Mouse (Mus musculus) stomach, postnatal 0 days (tissue): Measurements from ENCODE around the gene Tubgcp5. TPM values are rescaled to one million over a fixed set of nuclear protein-coding genes. Genes with fewer than 3 reads are reported as not detected.

Experiments used
- ATAC-seq: fragments of 200-750 bp; cut with Nextera tagmentation; 2 replicates; pipeline ENCODE4 v1.8.0; 2017; ENCODE audit not compliant: low FRiP score, low TSS enrichment
- DNase-seq: peaks from one replicate; pipeline ENCODE4 v3.0.0-alpha.2; 2016; ENCODE audit warnings: low spot score
- H3K27ac ChIP-seq: fragments of 300-500 bp; sonication (generic); replicated peaks from 2 replicates; pipeline ENCODE4 v1.5.1; 2014; ENCODE audit warnings: mild to moderate bottlenecking, control low read depth
- H3K27me3 ChIP-seq: fragments of 300-500 bp; sonication (generic); 2 replicates; pipeline ENCODE4 v1.6.1; 2014; ENCODE audit warnings: low read length; ENCODE audit not compliant: control insufficient read depth, insufficient read depth
- H3K36me3 ChIP-seq: fragments of 300-500 bp; sonication (generic); 2 replicates; pipeline ENCODE4 v1.6.1; 2014; ENCODE audit warnings: low read length, mixed read lengths; ENCODE audit not compliant: control insufficient read depth, insufficient read depth
- H3K4me1 ChIP-seq: fragments of 300-500 bp; sonication (generic); replicated peaks from 2 replicates; pipeline ENCODE4 v1.6.1; 2014; ENCODE audit warnings: antibody characterized with exemption; ENCODE audit not compliant: control insufficient read depth, insufficient read depth
- H3K4me2 ChIP-seq: fragments of 300-500 bp; sonication (generic); replicated peaks from 2 replicates; pipeline ENCODE4 v1.6.1; 2014; ENCODE audit warnings: low read depth, mild to moderate bottlenecking, control low read depth, moderate library complexity
- H3K4me3 ChIP-seq: fragments of 300-500 bp; sonication (generic); 2 replicates; pipeline ENCODE4 v1.5.1; 2014; ENCODE audit warnings: low read depth, low read length, control low read depth
- H3K9ac ChIP-seq: fragments of 300-500 bp; sonication (generic); 2 replicates; pipeline ENCODE4 v1.6.1; 2014; ENCODE audit warnings: mild to moderate bottlenecking, low read length, control low read depth, mixed read lengths
- H3K9me3 ChIP-seq: fragments of 300-500 bp; sonication (generic); 2 replicates; pipeline ENCODE4 v1.6.1; 2016; ENCODE audit warnings: low read length; ENCODE audit not compliant: control insufficient read depth
- CTCF ChIP-seq: IDR thresholded peaks from 2 replicates; pipeline ENCODE4 v1.5.1; 2016; ENCODE audit warnings: antibody characterized with exemption, low read depth, mild to moderate bottlenecking, moderate library complexity
- EP300 ChIP-seq: optimal IDR thresholded peaks from 2 replicates; pipeline ENCODE3; 2016; ENCODE audit warnings: antibody characterized with exemption
- WGBS: fragments of 180-500 bp; shearing (Covaris S2); extraction: QIAGEN DNeasy Blood & Tissue Kit; methylation state at CpG from one replicate; pipeline ENCODE4 v1.1.7; 2014; 5-methylcytosine and 5-hydroxymethylcytosine counted together
- polyA plus RNA-seq: library from polyadenylated mRNA; unstranded; fragments of >200 nt; fragmentation: Nextera tagmentation; extraction: Ambion mirVana; gene quantifications from 2 replicates; pipeline ENCODE4 v1.2.1, GENCODE M21; 2015

Gene Tubgcp5
- 8.8 and 10.0 TPM in 2 replicates for polyA plus RNA-seq

- Histone ChIP-seq H3K27me3 (no peaks in the 10 kb centered on the region), H3K27ac (peak within 1 kb of the TSS; percentile 80), H3K36me3 (peaks cover 6% of the 10 kb centered on the region), H3K4me3 (peak within 1 kb of the TSS; percentile 78), H3K9ac (peak within 1 kb of the TSS; percentile 91), H3K9me3 (no peaks in the 10 kb centered on the region), H3K4me1 (peaks cover 5% of the 10 kb centered on the region; the same call in 1 of the 2 replicates), H3K4me2 (peak within 1 kb of the TSS; percentile 67)
- TF ChIP-seq CTCF (no peak), EP300 (peak; percentile 98)
- peak; percentile 96 for DNase-seq
- peak; percentile 100 for ATAC-seq
- WGBS, result under 1% methylated on average over 51 of the region's 51 CpGs
Measured at GRCm38 (mm10) chr7:55793952-55794603, at the start of gene Tubgcp5. TSS of gene Tubgcp5 (plus strand) at chr7:55794154.

GRCm38 (mm10) chr7:55744566-55745220 lies 49.3 kb upstream of the Tubgcp5 start:
- 58% methylated on average over 10 of the region's 10 CpGs for WGBS

DNA sequence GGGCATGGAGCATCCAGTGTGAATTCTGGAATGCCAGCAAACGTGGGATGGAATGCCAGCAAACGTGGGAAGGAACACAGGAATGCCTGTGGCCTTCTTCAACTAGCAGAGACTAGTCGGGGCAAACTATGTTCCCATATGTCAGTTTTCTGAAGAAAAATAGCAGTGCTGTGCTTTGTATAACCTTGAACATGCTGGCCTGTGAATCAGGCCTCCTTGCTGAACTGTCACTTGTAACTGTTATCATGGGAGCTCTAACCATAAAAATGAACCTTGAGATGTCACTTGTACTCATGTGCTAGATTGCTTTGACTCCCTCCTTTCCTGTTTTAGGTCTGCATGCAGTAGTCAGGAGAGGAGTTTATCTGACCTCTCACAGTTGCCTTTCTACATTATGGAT lies 43.1 kb upstream of the Tubgcp5 start:
- 51% methylated on average over 3 of the region's 3 CpGs for WGBS
- H3K27ac ChIP-seq, result no peak overlapping the region
- H3K27me3 ChIP-seq, result no peaks in the 10 kb centered on the region
- H3K9me3 ChIP-seq, result no peaks in the 10 kb centered on the region
- H3K4me1 ChIP-seq, result no peaks in the 10 kb centered on the region
- H3K4me2 ChIP-seq, result no peak overlapping the region
- no peak overlapping the region for H3K4me3 ChIP-seq
- no peak for DNase-seq
- no peak overlapping the region for H3K9ac ChIP-seq
- no peak for TF ChIP-seq CTCF
- no peak for TF ChIP-seq EP300
- no peaks in the 10 kb centered on the region for H3K36me3 ChIP-seq
- no peak for ATAC-seq

More at GRCm38 (mm10) chr7:55744566-55745220, 49.3 kb upstream of the Tubgcp5 start:
- Histone ChIP-seq H3K4me3 (no peak overlapping the region), H3K27ac (no peak overlapping the region), H3K9ac (no peak overlapping the region), H3K4me1 (no peaks in the 10 kb centered on the region), H3K27me3 (no peaks in the 10 kb centered on the region), H3K36me3 (no peaks in the 10 kb centered on the region), H3K4me2 (no peak overlapping the region), H3K9me3 (no peaks in the 10 kb centered on the region)
- ATAC-seq (no peak), DNase-seq (no peak)
- no peak for TF ChIP-seq EP300
- no peak for TF ChIP-seq CTCF

GRCm38 (mm10) chr7:55759346-55759745 lies 34.6 kb upstream of the Tubgcp5 start:
- H3K4me2 ChIP-seq, result no peak overlapping the region
- 63% methylated on average over 3 of the region's 3 CpGs for WGBS
- H3K4me3 ChIP-seq, result no peak overlapping the region
- no peaks in the 10 kb centered on the region for H3K4me1 ChIP-seq
- H3K27ac ChIP-seq, result no peak overlapping the region
- ATAC-seq (no peak), DNase-seq (no peak)
- TF ChIP-seq CTCF, result no peak
- TF ChIP-seq EP300, result no peak
- no peaks in the 10 kb centered on the region for H3K27me3 ChIP-seq
- no peak overlapping the region for H3K9ac ChIP-seq
- H3K36me3 ChIP-seq, result no peaks in the 10 kb centered on the region
- H3K9me3 ChIP-seq, result no peaks in the 10 kb centered on the region

DNA sequence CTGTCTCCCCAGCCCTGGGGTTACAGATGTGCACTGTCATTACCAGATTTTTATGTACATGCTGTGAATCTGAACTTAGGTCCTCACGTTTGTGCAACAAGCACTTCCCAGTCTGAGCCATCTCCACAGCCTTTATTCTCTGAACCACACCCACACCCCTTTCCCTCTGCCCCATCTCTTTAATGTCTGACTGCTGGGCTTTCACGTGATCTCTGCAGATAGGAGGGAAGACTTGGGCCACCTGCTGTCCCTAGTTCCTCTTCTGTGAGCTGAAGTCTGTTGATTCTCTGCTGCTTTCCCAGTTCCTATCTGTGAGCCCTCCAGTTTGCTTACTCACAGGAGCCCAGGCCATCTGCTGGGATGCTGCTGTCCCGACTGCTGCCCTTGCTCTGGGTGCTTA lies 26.0 kb upstream of the Tubgcp5 start, which contains the start of gene Siglech:
Gene Siglech, plus strand, starts transcription at position 253 of the 400 bp plus-strand sequence.
- H3K4me1 ChIP-seq, result no peaks in the 10 kb centered on the region
- H3K27me3 ChIP-seq, result no peaks in the 10 kb centered on the region
- H3K27ac ChIP-seq, result no peak within 1 kb of the TSS
- H3K9ac ChIP-seq, result no peak within 1 kb of the TSS
- no peak within 1 kb of the TSS for H3K4me3 ChIP-seq
- H3K36me3 ChIP-seq, result no peaks in the 10 kb centered on the region
- no peak for ATAC-seq
- no peak for TF ChIP-seq EP300
- no peak for TF ChIP-seq CTCF
- DNase-seq, result no peak
- 29% methylated on average over 3 of the region's 3 CpGs for WGBS
- H3K4me2 ChIP-seq, result no peak within 1 kb of the TSS
- H3K9me3 ChIP-seq, result no peaks in the 10 kb centered on the region

GRCm38 (mm10) chr7:55780011-55780410 lies 13.9 kb upstream of the Tubgcp5 start:
- Histone ChIP-seq H3K4me3 (no peak overlapping the region), H3K27ac (no peak overlapping the region), H3K36me3 (no peaks in the 10 kb centered on the region), H3K4me1 (no peaks in the 10 kb centered on the region), H3K9me3 (no peaks in the 10 kb centered on the region), H3K27me3 (no peaks in the 10 kb centered on the region), H3K4me2 (no peak overlapping the region), H3K9ac (no peak overlapping the region)
- TF ChIP-seq EP300 (no peak), CTCF (no peak)
- DNase-seq (no peak), ATAC-seq (no peak)
- WGBS, result 43% methylated on average over 4 of the region's 4 CpGs
